Mouse (Mus musculus) C2C12 (cell line): ENCODE data around the gene Dner. TPM values are rescaled to one million over a fixed set of nuclear protein-coding genes. Genes with fewer than 3 reads are reported as not detected.

Source experiments
- H3K27me3 ChIP-seq: one replicate; pipeline ENCODE4 v1.6.1; 2011; ENCODE audit not compliant: control insufficient read depth, insufficient read depth, insufficient read length
- H3K36me3 ChIP-seq: one replicate; pipeline ENCODE4 v1.6.1; 2011; ENCODE audit not compliant: control insufficient read depth, insufficient read depth
- H3K4me3 ChIP-seq: one replicate; pipeline ENCODE4 v1.5.1; 2011; ENCODE audit warnings: mild to moderate bottlenecking, control low read depth; ENCODE audit not compliant: poor library complexity, insufficient read depth, severe bottlenecking
- H3K79me2 ChIP-seq: one replicate; pipeline ENCODE4 v1.6.1; 2011; ENCODE audit not compliant: control insufficient read depth, insufficient read depth
- H3K79me3 ChIP-seq: one replicate; pipeline ENCODE4 v1.6.1; 2011; ENCODE audit warnings: low read depth, control low read depth
- H3ac ChIP-seq: one replicate; pipeline ENCODE3; 2011; ENCODE audit warnings: low read depth; ENCODE audit not compliant: control insufficient read depth, insufficient read length
- CEBPB ChIP-seq: IDR thresholded peaks from one replicate; pipeline ENCODE4 v1.6.1; 2011; ENCODE audit warnings: low read depth, mild to moderate bottlenecking, control low read depth, moderate library complexity
- CTCF ChIP-seq: IDR thresholded peaks from one replicate; pipeline ENCODE4 v1.5.1; 2011; ENCODE audit not compliant: control insufficient read depth, insufficient read depth, insufficient read length
- FOSL1 ChIP-seq: IDR thresholded peaks from one replicate; pipeline ENCODE4 v1.8.0; 2011; ENCODE audit warnings: mild to moderate bottlenecking, low read length; ENCODE audit not compliant: poor library complexity, insufficient read depth, severe bottlenecking
- MAX ChIP-seq: IDR thresholded peaks from one replicate; pipeline ENCODE4 v1.6.1; 2011; ENCODE audit warnings: mild to moderate bottlenecking, control low read depth
- MYOD1 ChIP-seq: IDR thresholded peaks from one replicate; pipeline ENCODE4 v1.6.1; 2011; ENCODE audit warnings: low read depth; ENCODE audit not compliant: control insufficient read depth, insufficient read length
- MYOG ChIP-seq: IDR thresholded peaks from one replicate; pipeline ENCODE4 v1.6.1; 2011; ENCODE audit not compliant: control insufficient read depth, insufficient read length; ENCODE audit errors: extremely low read depth
- USF1 ChIP-seq: IDR thresholded peaks from one replicate; pipeline ENCODE4 v1.6.1; 2011; ENCODE audit warnings: low read depth, mild to moderate bottlenecking, control low read depth, moderate library complexity
- long read RNA-seq, 2 experiments: library from polyadenylated mRNA; unstranded; transcript quantifications; one replicate each; pipeline ENCODE4 v2.0.0; 2019 to 2020
- polyA plus RNA-seq: library from polyadenylated mRNA; unstranded; fragments of >200 nt; fragmentation: generic; extraction: Trizol; gene quantifications from one replicate; pipeline ENCODE4 v1.2.1, GENCODE M21; 2012; ENCODE audit warnings: missing spikeins

Gene Dner
- polyA plus RNA-seq, result 0.04 TPM
- long read RNA-seq, experiment 1, result 0 reads
- long read RNA-seq, experiment 2, result 0 reads

DNA sequence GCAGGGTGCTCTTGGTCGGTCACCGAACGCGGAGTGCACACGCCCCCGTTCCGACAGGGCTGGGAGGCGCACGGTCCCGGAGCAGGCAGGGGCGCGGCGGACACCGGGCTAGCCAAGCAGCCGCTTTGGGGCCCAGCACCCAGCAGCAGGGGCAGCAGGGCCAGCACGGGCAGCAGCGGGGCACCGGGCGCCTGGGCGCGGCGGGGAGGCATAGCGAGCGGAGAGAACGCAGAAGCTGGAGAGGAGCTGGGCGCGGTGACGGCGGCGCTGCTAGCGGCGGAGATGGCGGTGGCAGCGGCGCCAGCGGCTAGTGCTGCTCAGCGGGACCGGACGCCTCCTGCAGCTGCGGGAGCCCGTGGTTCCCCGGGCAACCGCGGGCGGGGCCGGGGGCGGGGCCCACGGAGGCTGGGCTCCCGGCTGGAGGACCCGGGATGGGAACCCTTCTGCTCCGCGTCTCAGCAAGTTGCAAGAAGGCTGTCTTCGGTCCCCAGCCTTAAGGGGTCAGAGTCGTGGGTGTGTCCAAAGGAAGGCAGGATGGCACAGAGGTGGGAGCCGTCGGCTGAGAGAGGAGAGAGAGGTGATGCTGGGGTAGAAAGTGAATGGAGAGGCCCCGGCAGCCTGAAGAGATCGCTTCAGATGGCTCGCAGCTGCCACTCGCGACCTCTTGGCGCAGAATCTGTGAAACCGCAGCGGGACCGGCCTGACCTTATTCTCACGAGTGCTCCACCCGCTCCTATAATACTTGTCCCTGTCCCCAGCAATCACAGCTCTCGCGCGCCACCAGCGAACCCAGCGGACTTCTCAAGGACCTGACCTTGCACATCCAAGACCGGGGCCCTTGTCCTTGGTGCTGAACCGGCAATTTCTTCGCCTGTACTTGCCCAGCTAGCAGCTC is at the start of gene Dner:
Gene Dner, minus strand, starts transcription at position 705 of the 895 bp plus-strand sequence.
- TF ChIP-seq CTCF, result no peak
- no peak for TF ChIP-seq FOSL1
- no peak for TF ChIP-seq MYOD1
- TF ChIP-seq MYOG, result no peak
- no peak for TF ChIP-seq USF1
- H3K27me3 ChIP-seq, result no peaks in the 10 kb centered on the region

DNA sequence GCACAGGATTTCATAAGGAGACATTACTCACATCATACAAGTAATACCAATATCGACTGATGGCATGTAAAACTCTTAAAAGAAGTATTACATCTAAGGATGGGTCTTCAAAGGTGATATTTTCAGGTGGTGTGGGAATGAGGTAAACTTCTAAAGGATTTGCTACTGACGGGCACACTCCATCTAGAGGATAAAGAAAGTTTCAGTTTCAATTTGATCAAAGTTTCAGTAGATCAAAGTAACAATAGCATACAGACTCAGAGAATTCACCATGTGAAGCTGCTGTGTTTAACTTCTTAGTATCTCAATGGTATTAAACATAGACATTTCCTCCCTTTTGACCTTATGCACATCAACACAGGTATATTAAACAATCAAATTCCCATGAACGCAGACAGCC is 46.1 kb upstream of the Dner start:
- peaks cover 77% of the 10 kb centered on the region for H3K36me3 ChIP-seq
- no peak overlapping the region for H3ac ChIP-seq

More for the DNA sequence above, at the start of gene Dner:
- H3ac ChIP-seq, result no peak within 1 kb of the TSS
- H3K79me3 ChIP-seq, result no peaks in the 10 kb centered on the region
- no peaks in the 10 kb centered on the region for H3K36me3 ChIP-seq
- no peaks in the 10 kb centered on the region for H3K79me2 ChIP-seq
- H3K4me3 ChIP-seq, result no peak within 1 kb of the TSS

GRCm38 (mm10) chr1:84740080-84740479 is 44.1 kb upstream of the Dner start:
- Histone ChIP-seq H3K4me3 (no peak overlapping the region), H3K27me3 (no peaks in the 10 kb centered on the region), H3K79me3 (no peaks in the 10 kb centered on the region), H3ac (no peak overlapping the region), H3K36me3 (peaks cover 72% of the 10 kb centered on the region), H3K79me2 (no peaks in the 10 kb centered on the region)
- no peak for TF ChIP-seq MAX
- TF ChIP-seq CEBPB, result no peak
- TF ChIP-seq CTCF, result no peak
- no peak for TF ChIP-seq USF1
- TF ChIP-seq FOSL1, result no peak
- TF ChIP-seq MYOG, result no peak
- TF ChIP-seq MYOD1, result no peak

More for the DNA sequence above, 46.1 kb upstream of the Dner start:
- Histone ChIP-seq H3K79me3 (no peaks in the 10 kb centered on the region), H3K79me2 (no peaks in the 10 kb centered on the region), H3K4me3 (no peak overlapping the region), H3K27me3 (no peaks in the 10 kb centered on the region)
- TF ChIP-seq CTCF, result no peak
- no peak for TF ChIP-seq MYOD1
- no peak for TF ChIP-seq MAX
- TF ChIP-seq USF1, result no peak
- TF ChIP-seq CEBPB, result no peak
- TF ChIP-seq FOSL1, result no peak
- no peak for TF ChIP-seq MYOG

GRCm38 (mm10) chr1:84737097-84737496 is 41.1 kb upstream of the Dner start:
- H3ac ChIP-seq, result no peak overlapping the region
- TF ChIP-seq CTCF, result no peak
- TF ChIP-seq USF1, result no peak
- TF ChIP-seq MYOG, result no peak
- no peak for TF ChIP-seq MYOD1
- TF ChIP-seq CEBPB, result no peak
- TF ChIP-seq MAX, result no peak
- no peak for TF ChIP-seq FOSL1
- no peaks in the 10 kb centered on the region for H3K79me2 ChIP-seq
- no peaks in the 10 kb centered on the region for H3K27me3 ChIP-seq
- peaks cover 71% of the 10 kb centered on the region for H3K36me3 ChIP-seq
- no peaks in the 10 kb centered on the region for H3K79me3 ChIP-seq
- no peak overlapping the region for H3K4me3 ChIP-seq

- peaks cover 74% of the 10 kb centered on the region for H3K36me3 ChIP-seq
These were observed 37.8 kb upstream of the Dner start for GRCm38 (mm10) chr1:84733799-84734198.

More at GRCm38 (mm10) chr1:84733799-84734198, 37.8 kb upstream of the Dner start:
- no peak overlapping the region for H3ac ChIP-seq
- no peaks in the 10 kb centered on the region for H3K27me3 ChIP-seq
- TF ChIP-seq MYOD1, result no peak
- no peak for TF ChIP-seq MYOG
- no peak for TF ChIP-seq MAX
- TF ChIP-seq CEBPB, result no peak
- no peak for TF ChIP-seq FOSL1
- no peak for TF ChIP-seq USF1
- no peak for TF ChIP-seq CTCF
- no peaks in the 10 kb centered on the region for H3K79me2 ChIP-seq
- no peak overlapping the region for H3K4me3 ChIP-seq
- H3K79me3 ChIP-seq, result no peaks in the 10 kb centered on the region
